Mouse (Mus musculus) small intestine, adult 10 weeks (tissue): ENCODE data around the gene Atg4c. TPM values are rescaled to one million over a fixed set of nuclear protein-coding genes. Genes with fewer than 3 reads are reported as not detected.

Experiments
- polyA plus RNA-seq: library from polyadenylated mRNA; stranded (reverse); fragments of 350-450 nt; fragmentation: Illumina TruSeq; extraction: RNeasy Lipid Tissue Mini Kit (QIAGEN cat#74804); gene quantifications from one replicate; pipeline ENCODE4 v1.2.3, GENCODE M21; 2014; ENCODE audit warnings: low replicate concordance

Atg4c gene
- polyA plus RNA-seq: 51.1 TPM

DNA sequence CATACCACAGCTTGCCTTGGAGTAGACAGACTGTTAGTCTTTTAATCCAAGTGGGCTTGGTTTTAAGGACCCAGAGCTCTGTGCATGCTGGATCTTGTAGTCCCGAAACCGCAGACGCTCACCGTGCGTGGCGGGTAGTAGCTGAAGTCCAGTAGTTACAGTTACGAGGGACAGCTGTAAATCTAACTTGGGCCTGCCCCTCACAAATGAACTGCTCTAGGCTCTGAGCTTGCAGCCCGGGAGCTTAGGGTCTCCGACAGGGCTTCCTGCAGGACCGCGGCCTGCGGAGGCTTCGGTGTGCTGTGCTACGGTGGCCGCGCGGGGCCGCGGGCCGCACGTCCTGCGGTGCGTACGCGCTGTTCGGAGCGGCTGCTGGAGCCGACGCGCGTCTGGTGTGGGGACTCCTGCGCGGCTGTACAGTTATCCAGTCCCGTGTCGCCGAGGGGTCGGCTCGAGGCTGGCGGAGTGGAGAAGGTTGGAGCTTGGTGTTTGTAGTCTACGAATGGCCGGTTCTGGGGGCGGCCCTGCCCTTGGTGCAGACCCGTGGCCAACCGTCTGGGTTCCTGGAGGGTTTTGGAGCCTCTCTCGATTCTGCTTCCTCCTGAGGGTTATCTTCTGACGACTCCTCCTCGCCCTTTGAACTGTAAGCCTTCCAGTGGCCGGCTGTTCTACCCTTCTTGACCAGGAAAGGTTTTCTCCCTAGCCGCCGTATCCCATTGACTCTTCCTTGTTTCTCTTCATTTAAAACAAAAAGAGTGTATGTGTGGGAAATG is at the start of gene Atg4c:
Gene Atg4c, plus strand, starts transcription at position 125 of the 773 bp plus-strand sequence.

Other genes with a start within 250 kb of the Atg4c start
- gene Angptl3, start 163.0 kb upstream of the Atg4c start, polyA plus RNA-seq: 0.30 TPM
- 121 TPM for gene Dock7, start 73.0 kb upstream of the Atg4c start, polyA plus RNA-seq
- gene Gm12689, start 102.0 kb downstream of the Atg4c start, polyA plus RNA-seq: 1.1 TPM